In the genomic region with DNA sequence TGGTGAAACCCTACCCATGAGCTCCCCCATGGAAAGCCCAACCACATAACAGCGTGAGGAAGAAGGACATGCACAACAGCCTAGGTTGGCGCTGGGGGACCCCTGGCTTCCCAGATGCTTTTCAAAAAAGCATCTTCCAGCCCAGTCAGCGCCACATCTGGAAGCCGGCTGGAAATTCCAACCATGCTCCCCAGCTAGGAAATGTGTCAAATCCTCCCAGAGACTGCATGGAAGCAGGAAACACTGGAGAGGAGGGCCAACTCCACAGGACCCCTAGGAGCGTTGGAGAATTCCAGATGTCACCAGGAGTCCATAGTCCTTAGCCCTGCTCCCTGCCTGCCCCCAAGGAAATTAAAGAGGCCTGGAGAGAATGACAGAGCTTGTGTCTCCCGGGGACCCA, we compare ENCODE assay signal across 10 mouse cellular contexts.
A peak's percentile ranks its signal among the peaks of the same experiment; 100 is the strongest.
DNase-seq lines count a peak whose midpoint lies in the region; ATAC-seq and TF ChIP-seq lines count a peak whose summit lies in the region.
"Had no signal": no experiment of that assay in that cellular context is flagged by ENCODE, and none has a peak within 500 bp of the region (broad histone marks: within the 10 kb centered on the region; RNA-seq: fewer than 3 reads in every experiment).

No protein-coding gene starts in this region.

- H3K9me3 ChIP-seq in kidney, embryonic 15.5 days (replicated peaks): no peaks in the 10 kb centered on the region
- H3K9me3 ChIP-seq in limb, embryonic 12.5 days: no peaks in the 10 kb centered on the region

- H3K27me3 ChIP-seq in kidney, embryonic 15.5 days: no peaks in the 10 kb centered on the region
- H3K27me3 ChIP-seq in limb, embryonic 12.5 days: no peaks in the 10 kb centered on the region

- no peak overlapping the region for H3K4me2 ChIP-seq in kidney, embryonic 15.5 days
- no peak overlapping the region for H3K4me2 ChIP-seq in limb, embryonic 12.5 days

- H3K4me1 ChIP-seq in kidney, embryonic 15.5 days: peaks cover 62% of the 10 kb centered on the region
- H3K4me1 ChIP-seq in embryonic fibroblast, embryonic 13.5 days (ENCODE audit: control insufficient read depth, insufficient read depth, low read length): peaks cover 7% of the 10 kb centered on the region; the same call in 1 of the 2 replicates
- peaks cover 58% of the 10 kb centered on the region for H3K4me1 ChIP-seq in limb, embryonic 12.5 days (replicated peaks)

- no peak for ATAC-seq in kidney, embryonic 15.5 days (replicated peaks; ENCODE audit: low FRiP score)
- peak; percentile 4; the same call in 1 of the 2 replicates for ATAC-seq in limb, embryonic 12.5 days (ENCODE audit: insufficient number of reproducible peaks, insufficient read depth, low FRiP score, low TSS enrichment, low read depth)
- ATAC-seq: activated CD4-positive, CD25-positive, alpha-beta regulatory T cell, adult 4 months had no signal

- 51% methylated on average over 6 of the region's 6 CpGs for WGBS in kidney, embryonic 15.5 days
- WGBS in limb, embryonic 12.5 days: 23% methylated on average over 6 of the region's 6 CpGs

- TF ChIP-seq POLR2A in embryonic fibroblast, embryonic 13.5 days (IDR thresholded peaks at IDR 0.05; ENCODE audit: low read depth, low read length): no peak

- no peak overlapping the region for H3K9ac ChIP-seq in kidney, embryonic 15.5 days
- H3K9ac ChIP-seq in limb, embryonic 12.5 days (replicated peaks): no peak overlapping the region

- no peak for TF ChIP-seq CTCF in embryonic fibroblast, embryonic 13.5 days (IDR thresholded peaks at IDR 0.05; ENCODE audit: borderline replicate concordance, insufficient read depth, low read length)

- H3K27ac ChIP-seq in kidney, embryonic 15.5 days: peak overlapping the region; percentile 68
- peak overlapping the region; percentile 15 for H3K27ac ChIP-seq in embryonic fibroblast, embryonic 13.5 days (ENCODE audit: insufficient read depth, low read length)
- peak overlapping the region; percentile 59 for H3K27ac ChIP-seq in limb, embryonic 12.5 days

- no peaks in the 10 kb centered on the region for H3K36me3 ChIP-seq in kidney, embryonic 15.5 days
- H3K36me3 ChIP-seq in limb, embryonic 12.5 days: no peaks in the 10 kb centered on the region

- DNase-seq in kidney, adult 18-20 months: no peak
- DNase-seq in embryo, embryonic 11 days: peak; percentile 70
- DNase-seq in ovary, postnatal 14 days (ENCODE audit: low spot score): no peak
- no peak for DNase-seq in urinary bladder, postnatal 4 days (ENCODE audit: low spot score in 2 of 2)
- no peak for DNase-seq in cerebellum, postnatal 14 days
- DNase-seq: thymus, postnatal 4 days had no signal

- H3K4me3 ChIP-seq in kidney, embryonic 15.5 days (replicated peaks): no peak overlapping the region
- no peak overlapping the region for H3K4me3 ChIP-seq in embryonic fibroblast, embryonic 13.5 days (ENCODE audit: insufficient read depth, low read length)
- H3K4me3 ChIP-seq in limb, embryonic 12.5 days (replicated peaks): no peak overlapping the region

Comparison
In these comparisons a context has a peak if more than half of its experiments do, and no peak if none do; other contexts are left out.
1. H3K27ac ChIP-seq: peak in every context shown above with its lines; median percentile 68 in kidney, embryonic 15.5 days; 59 in limb, embryonic 12.5 days; 15 in embryonic fibroblast, embryonic 13.5 days.